Mouse (Mus musculus): ENCODE data around the gene Hoxd9.
A peak's percentile ranks its signal among the peaks of the same experiment; 100 is the strongest.

Gene Hoxd9

GRCm38 (mm10) chr2:74713239-74714150 lies 16.0 kb downstream of the Hoxd9 start:
- no peak for DNase-seq (ENCODE audit: low spot score in 2 of 2)

GRCm38 (mm10) chr2:74714156-74714789 lies 16.7 kb downstream of the Hoxd9 start:
- no peak for DNase-seq (ENCODE audit: low spot score in 2 of 2)

GRCm38 (mm10) chr2:74714881-74715280 lies 17.4 kb downstream of the Hoxd9 start:
- DNase-seq (ENCODE audit: low spot score in 2 of 2) = no peak

- DNase-seq (ENCODE audit: low spot score in 2 of 2) = peak; percentile 62 to 68
Measured at GRCm38 (mm10) chr2:74715504-74716241, 18.1 kb downstream of the Hoxd9 start.

GRCm38 (mm10) chr2:74720384-74720783 lies 22.9 kb downstream of the Hoxd9 start:
- no peak for DNase-seq (ENCODE audit: low spot score in 2 of 2)

GRCm38 (mm10) chr2:74720955-74721491 lies 23.5 kb downstream of the Hoxd9 start:
- no peak for DNase-seq (ENCODE audit: low spot score in 2 of 2)

- no peak for DNase-seq (ENCODE audit: low spot score in 2 of 2)
Measured at GRCm38 (mm10) chr2:74721882-74722281, 24.4 kb downstream of the Hoxd9 start.

GRCm38 (mm10) chr2:74722949-74723348 lies 25.4 kb downstream of the Hoxd9 start:
- DNase-seq (ENCODE audit: low spot score in 2 of 2) = no peak

- no peak for DNase-seq (ENCODE audit: low spot score in 2 of 2)
Measured at GRCm38 (mm10) chr2:74724244-74725015, 26.9 kb downstream of the Hoxd9 start.

GRCm38 (mm10) chr2:74725171-74725570 lies 27.6 kb downstream of the Hoxd9 start:
- DNase-seq (ENCODE audit: low spot score in 2 of 2) = no peak

GRCm38 (mm10) chr2:74726551-74726950 lies 29.0 kb downstream of the Hoxd9 start, which contains the start of gene Gm28230:
Gene Gm28230 (plus strand): TSS chr2:74726728.
- no peak for DNase-seq (ENCODE audit: low spot score in 2 of 2)

GRCm38 (mm10) chr2:74726973-74727639 lies 29.6 kb downstream of the Hoxd9 start:
- no peak for DNase-seq (ENCODE audit: low spot score in 2 of 2)

GRCm38 (mm10) chr2:74727640-74728302 lies 30.2 kb downstream of the Hoxd9 start:
- no peak for DNase-seq (ENCODE audit: low spot score in 2 of 2)

GRCm38 (mm10) chr2:74728303-74728680 lies 30.8 kb downstream of the Hoxd9 start:
- DNase-seq (ENCODE audit: low spot score in 2 of 2) = no peak

GRCm38 (mm10) chr2:74730331-74730730 lies 32.8 kb downstream of the Hoxd9 start:
- no peak for DNase-seq (ENCODE audit: low spot score in 2 of 2)

GRCm38 (mm10) chr2:74731055-74731454 lies 33.5 kb downstream of the Hoxd9 start:
- no peak for DNase-seq (ENCODE audit: low spot score in 2 of 2)

- no peak for DNase-seq (ENCODE audit: low spot score in 2 of 2)
Measured at GRCm38 (mm10) chr2:74731799-74732512, 34.4 kb downstream of the Hoxd9 start.

- no peak for DNase-seq (ENCODE audit: low spot score in 2 of 2)
Measured at GRCm38 (mm10) chr2:74732513-74733316, 35.2 kb downstream of the Hoxd9 start.

- DNase-seq (ENCODE audit: low spot score in 2 of 2) = no peak
Measured at GRCm38 (mm10) chr2:74733317-74733661, 35.8 kb downstream of the Hoxd9 start.
